Mouse (Mus musculus) spleen, adult 2 months (tissue): ENCODE results near the gene Rnft2.

Source experiments
- CTCF ChIP-seq: fragments of 200-500 bp; IDR thresholded peaks from 2 replicates; pipeline ENCODE4 v1.5.1; 2011; ENCODE audit warnings: mild to moderate bottlenecking, inconsistent platforms; ENCODE audit not compliant: insufficient read depth, insufficient read length, insufficient replicate concordance; ENCODE audit errors: extremely low read depth
- POLR2A ChIP-seq: fragments of 200-500 bp; IDR thresholded peaks from 2 replicates; pipeline ENCODE4 v1.6.1; 2011; ENCODE audit warnings: low read depth, low read length, inconsistent platforms

GRCm38 (mm10) chr5:118142471-118142870, 102.4 kb downstream of the Rnft2 start:
- TF ChIP-seq CTCF (no peak), POLR2A (no peak)
